Mouse (Mus musculus) left cerebral cortex, adult 2 months (tissue): ENCODE data around the gene Supt20. TPM values are rescaled to one million over a fixed set of nuclear protein-coding genes. Genes with fewer than 3 reads are reported as not detected.

ENCODE experiments used
- DNase-seq, 2 experiments: peaks; one replicate each; pipeline ENCODE4 v3.0.0; 2021 to 2022; ENCODE audit warnings: low spot score in 2 of 2, mixed read lengths in 1 of 2; ENCODE audit errors: extremely low spot score in 1 of 2
- H3K27ac ChIP-seq: fragments of 200-600 bp; 2 replicates; pipeline ENCODE4 v1.8.1; 2022
- H3K4me3 ChIP-seq: fragments of 200-600 bp; 2 replicates; pipeline ENCODE4 v1.8.1; 2022
- CTCF ChIP-seq: fragments of 200-600 bp; IDR thresholded peaks from 2 replicates; pipeline ENCODE4 v1.8.1; 2022; ENCODE audit warnings: antibody characterized with exemption, mild to moderate bottlenecking, moderate library complexity
- intact Hi-C: fragments of 180-260 bp; cut with DNase I; formaldehyde crosslinking; loops from one replicate; pipeline ENCODE4 v1.15.1; 2025
- total RNA-seq, 2 experiments: library from RNA; stranded (reverse); gene quantifications; 2 replicates each; pipeline ENCODE4 v1.2.3; 2021

Supt20 gene
- total RNA-seq, 2 experiments from 2014 or later, result 37.6 to 48.2 TPM

DNA sequence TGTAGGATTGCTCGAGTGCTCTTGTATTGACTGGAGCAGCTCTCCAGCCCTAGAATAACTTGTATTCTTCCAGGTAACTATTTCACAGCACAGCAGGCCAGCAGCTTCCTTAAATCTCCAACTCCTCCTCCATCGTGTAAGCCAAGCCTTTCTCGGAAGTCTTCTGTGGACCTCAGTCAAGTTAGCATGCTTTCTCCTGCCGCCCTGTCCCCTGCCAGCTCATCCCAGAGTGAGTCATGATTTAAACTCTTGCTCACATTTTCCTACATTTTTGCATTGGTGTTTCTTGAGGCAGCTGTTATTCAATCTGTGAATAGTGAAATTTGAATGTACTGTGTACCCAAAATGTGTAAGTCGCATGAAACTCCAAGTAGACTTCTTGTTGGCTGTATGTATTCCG lies 22.9 kb downstream of the Supt20 start:
- no peak for TF ChIP-seq CTCF
- DNase-seq, result peak; percentile 29 to 33
- H3K4me3 ChIP-seq, result no peak overlapping the region
- intact Hi-C loops, result no loop called here
- no peak overlapping the region for H3K27ac ChIP-seq

DNA sequence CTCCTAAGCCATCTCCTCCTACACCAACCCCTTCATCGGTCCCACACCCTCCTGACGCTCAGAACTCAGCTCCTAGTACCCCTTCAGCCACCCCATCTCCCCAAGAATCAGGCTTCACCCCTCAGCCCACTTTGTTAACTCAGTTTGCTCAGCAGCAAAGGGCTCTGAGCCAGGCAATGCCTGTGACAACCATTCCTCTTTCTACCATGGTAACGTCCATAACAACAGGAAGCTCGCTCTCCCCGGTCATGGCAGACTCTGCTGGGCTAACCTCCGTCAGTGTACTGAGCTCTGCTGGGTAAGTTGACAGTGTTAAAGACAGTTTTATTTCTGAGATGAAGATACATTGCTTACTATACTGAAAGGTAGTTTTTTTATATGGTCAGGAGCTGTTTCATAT lies 24.7 kb downstream of the Supt20 start:
- Histone ChIP-seq H3K4me3 (no peak overlapping the region), H3K27ac (no peak overlapping the region; the same call in 1 of the 2 replicates)
- DNase-seq, result no peak
- TF ChIP-seq CTCF, result no peak
- intact Hi-C loops, result no loop called here

DNA sequence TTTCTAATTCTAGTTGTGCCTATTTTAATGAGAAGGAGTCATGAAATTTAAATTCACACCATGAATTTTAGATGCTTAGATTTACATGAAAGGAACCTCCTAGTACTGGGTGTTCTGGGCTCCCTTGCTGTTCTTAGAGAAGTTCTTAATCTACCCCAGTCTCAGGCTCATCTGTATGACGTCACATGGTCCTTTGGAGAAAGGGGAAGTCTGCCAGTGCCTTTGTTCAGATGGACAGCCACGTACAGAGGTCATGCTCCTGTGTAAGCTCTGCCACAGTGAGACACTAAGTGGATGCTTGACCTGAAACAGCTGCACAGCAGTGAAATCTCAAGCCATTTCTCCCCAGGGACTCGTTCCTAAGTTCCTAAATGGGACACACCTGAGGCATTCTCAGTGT lies 26.3 kb downstream of the Supt20 start:
- DNase-seq, result no peak
- no peak overlapping the region for H3K4me3 ChIP-seq
- no peak overlapping the region for H3K27ac ChIP-seq
- TF ChIP-seq CTCF, result no peak
- intact Hi-C loops, result no loop called here

DNA sequence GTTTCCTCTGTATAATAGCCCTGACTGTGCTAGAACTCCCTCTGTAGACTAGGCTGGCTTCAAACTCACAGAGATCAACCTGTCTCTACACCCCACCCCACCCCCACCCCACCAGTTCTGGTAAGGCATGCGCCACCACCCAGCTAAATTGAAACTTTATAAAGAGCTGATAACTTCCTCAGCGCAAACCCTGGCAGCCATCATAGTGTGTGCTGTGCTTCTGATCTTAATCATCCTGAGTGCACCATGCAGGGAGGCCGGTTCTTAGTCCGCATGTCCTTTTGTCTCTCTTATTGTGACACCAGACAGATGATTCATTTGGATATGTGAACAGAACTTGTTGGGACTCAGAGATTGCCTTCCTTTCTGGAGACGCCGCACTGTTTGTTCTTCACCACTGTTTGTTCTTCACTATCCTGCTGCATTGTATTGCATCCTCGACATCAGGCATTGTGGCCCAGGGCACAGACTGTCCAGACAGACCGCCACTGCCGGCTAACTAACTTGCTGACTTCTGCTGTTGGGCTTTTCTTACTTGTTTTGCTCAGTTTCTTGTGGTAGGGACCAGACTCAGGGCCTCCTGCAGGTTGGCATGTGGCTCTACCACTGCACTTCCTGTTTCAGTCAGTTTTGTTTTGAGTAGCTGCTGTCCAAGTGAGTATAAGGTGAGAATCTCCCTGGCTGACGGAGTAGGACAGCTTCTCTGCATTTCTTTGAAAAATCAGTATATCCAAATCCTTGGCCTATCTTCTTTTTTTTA lies 31.3 kb downstream of the Supt20 start:
- no peak for TF ChIP-seq CTCF
- H3K27ac ChIP-seq, result no peak overlapping the region
- DNase-seq, result no peak
- no peak overlapping the region for H3K4me3 ChIP-seq
- intact Hi-C loops, result no loop called here

DNA sequence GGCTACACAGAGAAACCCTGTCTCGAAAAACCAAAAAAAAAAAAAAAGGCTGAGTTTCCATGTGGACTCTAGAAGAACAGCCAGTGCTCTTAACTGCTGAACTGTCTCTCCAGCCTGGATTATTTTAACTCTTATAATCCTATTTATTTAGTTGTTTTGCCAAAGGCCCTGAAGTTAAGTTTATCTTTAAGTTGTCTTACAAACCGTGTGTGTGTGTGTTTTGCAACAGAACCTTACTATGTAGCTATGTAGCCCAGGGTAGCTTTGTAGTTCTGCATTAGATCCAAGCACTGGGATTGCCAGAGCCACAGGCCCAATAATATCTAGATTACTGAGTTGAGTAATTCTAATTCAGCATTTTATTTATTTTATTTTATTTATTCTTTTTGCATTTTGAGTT lies 32.7 kb downstream of the Supt20 start:
- H3K27ac ChIP-seq, result no peak overlapping the region
- H3K4me3 ChIP-seq, result no peak overlapping the region
- DNase-seq, result no peak
- intact Hi-C loops, result no loop called here
- TF ChIP-seq CTCF, result no peak

DNA sequence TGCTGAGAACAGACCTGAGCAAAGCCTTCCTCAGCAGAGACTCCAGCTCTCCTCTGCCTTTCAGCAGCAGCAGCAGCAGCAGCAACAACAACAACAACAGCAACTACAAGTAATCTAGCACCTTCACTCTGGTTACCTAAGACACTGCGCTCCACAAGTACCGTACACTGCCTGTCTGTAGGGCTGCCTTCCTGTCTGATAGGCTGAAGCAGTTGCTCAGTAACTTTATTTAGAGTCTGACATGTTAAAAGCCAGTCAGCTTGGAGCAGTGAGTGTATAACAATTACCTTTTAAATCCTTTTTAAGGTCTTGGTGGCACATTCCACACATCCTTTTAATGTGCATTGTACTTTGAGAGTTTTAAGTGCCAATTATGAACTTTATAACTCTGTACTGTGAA lies 35.0 kb downstream of the Supt20 start:
- no peak overlapping the region for H3K27ac ChIP-seq
- no peak overlapping the region for H3K4me3 ChIP-seq
- TF ChIP-seq CTCF, result no peak
- intact Hi-C loops, result no loop called here
- no peak for DNase-seq

DNA sequence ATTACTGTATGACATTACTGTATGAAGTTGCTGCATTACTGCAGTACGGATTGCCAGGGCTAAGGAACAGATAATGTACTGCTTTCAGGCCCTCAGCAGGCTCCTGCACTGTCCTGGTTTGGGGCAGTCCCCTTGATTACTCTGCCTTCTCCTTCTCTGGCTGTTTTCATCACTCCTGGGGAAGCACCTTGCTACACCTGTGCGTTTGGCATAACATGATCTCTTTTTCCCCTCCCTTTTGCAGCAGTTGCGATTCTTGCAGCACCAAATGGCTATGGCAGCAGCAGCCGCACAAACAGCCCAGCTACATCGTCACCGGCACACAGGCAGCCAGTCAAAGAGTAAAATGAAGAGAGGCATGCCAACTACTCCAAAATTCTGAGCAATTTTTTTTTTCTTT lies 35.5 kb downstream of the Supt20 start:
- intact Hi-C loops, result no loop called here
- H3K27ac ChIP-seq, result no peak overlapping the region
- no peak for DNase-seq
- no peak for TF ChIP-seq CTCF
- H3K4me3 ChIP-seq, result no peak overlapping the region

DNA sequence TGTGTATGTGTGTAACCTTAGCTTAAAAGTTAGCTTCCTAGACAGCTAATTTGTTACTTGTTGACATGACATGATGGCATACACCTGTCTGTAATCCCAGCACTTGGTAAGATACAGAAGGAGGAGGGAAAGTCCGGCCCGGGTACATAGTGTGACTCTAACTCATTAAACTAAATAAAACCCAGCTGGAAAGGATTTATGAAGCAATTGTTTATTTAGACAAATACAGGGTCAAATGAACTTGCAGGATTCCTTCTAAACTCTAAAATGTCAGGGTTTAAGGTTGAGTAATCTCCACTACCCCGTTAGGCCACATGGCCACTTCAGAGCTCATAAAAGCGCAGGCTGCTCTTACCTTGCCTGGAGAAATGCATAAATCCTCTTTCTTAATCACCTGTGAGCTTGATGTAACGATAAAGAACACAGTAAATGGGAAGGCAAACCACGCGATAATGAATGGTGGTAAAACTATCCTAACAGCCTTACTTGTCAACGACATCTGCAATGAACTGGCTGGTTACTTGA lies 39.1 kb downstream of the Supt20 start:
- no peak overlapping the region for H3K27ac ChIP-seq
- TF ChIP-seq CTCF, result no peak
- H3K4me3 ChIP-seq, result no peak overlapping the region
- intact Hi-C loops, result no loop called here
- no peak for DNase-seq

DNA sequence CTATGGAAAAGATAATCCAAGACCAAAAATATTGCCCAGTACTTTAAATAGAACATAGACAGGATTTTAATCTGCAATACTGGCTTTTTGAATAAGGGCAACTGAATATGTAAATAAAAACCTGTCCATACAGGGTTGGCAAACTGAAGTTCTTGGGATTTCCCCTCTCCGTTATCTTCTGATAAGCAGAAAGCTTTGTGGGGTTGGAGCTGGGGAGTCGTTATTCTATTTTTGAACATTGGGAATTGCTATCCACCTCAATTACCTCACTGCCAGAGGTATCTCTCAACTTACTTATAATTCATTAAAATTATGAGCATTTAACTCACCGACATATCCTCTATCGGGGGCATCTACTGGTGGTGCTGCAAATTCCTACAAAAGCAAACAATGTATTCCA lies 39.8 kb downstream of the Supt20 start:
- no peak for DNase-seq
- H3K27ac ChIP-seq, result no peak overlapping the region
- H3K4me3 ChIP-seq, result no peak overlapping the region
- intact Hi-C loops, result no loop called here
- TF ChIP-seq CTCF, result no peak

DNA sequence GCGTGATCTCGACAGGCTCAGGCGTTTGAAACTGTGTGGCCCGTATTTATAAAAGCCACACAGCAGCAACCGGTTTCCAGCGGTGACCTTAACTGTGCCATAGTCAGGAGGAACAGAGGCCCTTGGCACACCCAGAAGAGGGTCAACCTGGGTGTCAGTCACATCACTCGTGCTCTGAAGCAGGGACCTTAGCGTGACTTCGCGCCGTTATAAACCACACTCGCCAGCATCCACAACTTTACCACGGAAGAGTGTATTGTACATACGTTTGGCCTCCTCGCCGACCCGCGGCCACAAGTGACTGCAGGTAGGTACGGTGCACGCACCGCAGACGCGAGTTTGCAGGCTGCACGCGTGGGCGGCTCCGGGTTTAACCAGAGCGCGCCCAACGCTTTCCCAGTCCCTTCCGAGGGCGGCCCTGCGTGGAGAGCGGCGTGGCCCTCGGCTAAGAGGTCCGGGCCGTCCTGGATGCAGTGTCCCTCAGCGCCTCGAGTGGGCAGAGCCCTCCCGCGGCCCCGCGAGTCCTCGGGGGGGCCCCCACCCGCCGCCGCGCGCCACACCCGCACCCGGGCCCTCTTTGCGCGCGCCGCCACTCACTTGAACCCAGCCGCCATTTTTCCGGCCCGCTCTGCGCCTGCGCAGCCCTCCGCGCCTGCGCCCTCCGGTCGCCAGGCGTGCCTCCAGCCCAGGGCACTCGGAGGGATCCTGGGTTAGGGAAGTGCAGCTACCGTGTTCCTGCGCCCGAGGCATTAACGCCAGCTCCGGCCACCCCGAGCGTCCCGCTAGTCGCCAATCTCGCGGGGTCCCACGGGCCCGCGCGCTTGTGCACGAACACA lies 42.0 kb downstream of the Supt20 start:
- peak; percentile 91 to 95 for DNase-seq
- intact Hi-C loops, result loop anchor here (1.0 to 5.0 kb wide), 5 partner anchors 22 to 328 kb away; partner anchors contain the start of gene Rfxap
- Histone ChIP-seq H3K4me3 (peak overlapping the region; percentile 99), H3K27ac (peak overlapping the region; percentile 100)
- TF ChIP-seq CTCF, result no peak

DNA sequence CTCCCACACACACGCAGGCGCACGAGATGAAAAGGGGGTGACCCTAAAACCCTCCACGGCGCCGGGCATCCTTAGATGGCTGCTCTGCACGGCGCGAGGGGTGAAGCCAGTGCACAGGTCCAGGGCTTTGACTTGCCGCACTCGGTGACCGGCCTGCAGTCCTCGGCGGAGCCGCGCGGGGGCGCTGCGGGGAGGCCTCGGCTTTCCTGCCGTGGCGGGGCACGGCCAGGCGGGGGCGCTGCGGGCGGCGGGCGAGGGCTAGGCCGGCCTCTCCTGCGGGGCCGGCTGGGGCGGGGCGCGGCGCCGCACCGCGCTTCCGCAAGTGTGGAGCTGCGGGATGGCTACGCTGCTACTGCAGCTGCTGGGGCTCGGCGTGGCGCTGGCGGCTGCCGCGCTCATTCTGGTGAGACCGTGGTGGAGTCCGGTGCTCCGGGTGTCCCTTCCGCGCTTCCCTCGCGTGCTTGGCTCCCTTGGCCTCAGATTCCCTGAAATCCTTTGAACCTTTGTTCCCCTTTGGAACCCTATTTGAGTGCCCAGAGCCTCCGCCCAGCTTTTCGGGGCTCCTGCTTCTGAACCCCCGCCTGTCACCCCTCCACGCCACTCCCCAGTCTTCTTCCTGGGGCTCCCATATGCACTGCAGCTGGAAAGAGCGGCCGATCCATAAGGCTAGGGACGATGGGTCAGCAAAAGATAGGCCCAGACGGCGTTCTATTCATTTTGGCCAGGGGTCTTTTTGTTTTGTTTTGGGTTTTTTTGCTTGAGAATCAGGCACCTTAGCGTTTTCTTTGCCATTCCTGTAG lies 42.8 kb downstream of the Supt20 start, which contains the start of the genes Exosc8 and Alg5:
Exosc8 (minus strand) TSS at position 147 of the 800 bp plus-strand sequence.
Alg5 (plus strand) TSS at position 293 of the 800 bp plus-strand sequence.
- peak; percentile 87 to 97 for DNase-seq
- Histone ChIP-seq H3K27ac (peak within 1 kb of the TSS; percentile 100), H3K4me3 (peak within 1 kb of the TSS; percentile 99)
- peak; percentile 84 for TF ChIP-seq CTCF
- intact Hi-C loops, result loop anchor here (1.0 to 5.0 kb wide), 5 partner anchors 21 to 327 kb away; partner anchors contain the start of gene Rfxap
